Mouse (Mus musculus): Measurements from ENCODE around the gene Sult1c1.
A peak's percentile ranks its signal among the peaks of the same experiment; 100 is the strongest.
"Not testable (repeated sequence)": the region's sequence is repeated elsewhere in the genome, so short reads cannot be mapped to it uniquely, and the experiment has no call there.

Gene Sult1c1

DNA sequence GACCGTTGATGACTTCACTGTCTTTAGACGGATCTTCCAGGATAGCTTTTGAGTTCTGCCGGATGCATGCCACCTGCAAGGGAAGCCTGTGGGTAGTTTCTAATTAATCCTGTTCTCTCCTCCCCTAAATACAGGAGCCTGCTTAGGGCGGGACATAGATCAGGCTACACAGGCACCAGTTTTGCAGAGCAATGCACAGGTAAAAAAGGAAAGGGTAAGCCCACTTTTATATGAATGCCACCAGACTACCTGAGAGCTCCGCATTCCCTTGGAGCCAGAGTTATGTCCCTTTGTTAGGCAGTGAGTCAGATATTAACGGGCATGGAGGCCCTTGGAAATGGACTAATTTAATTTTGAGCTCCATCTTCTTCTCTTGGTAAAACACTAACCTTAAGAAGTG lies at the start of gene Sult1c1:
TSS of gene Sult1c1 (minus strand) at position 101 of the 400 bp plus-strand sequence.
- DNase-seq = no peak

DNA sequence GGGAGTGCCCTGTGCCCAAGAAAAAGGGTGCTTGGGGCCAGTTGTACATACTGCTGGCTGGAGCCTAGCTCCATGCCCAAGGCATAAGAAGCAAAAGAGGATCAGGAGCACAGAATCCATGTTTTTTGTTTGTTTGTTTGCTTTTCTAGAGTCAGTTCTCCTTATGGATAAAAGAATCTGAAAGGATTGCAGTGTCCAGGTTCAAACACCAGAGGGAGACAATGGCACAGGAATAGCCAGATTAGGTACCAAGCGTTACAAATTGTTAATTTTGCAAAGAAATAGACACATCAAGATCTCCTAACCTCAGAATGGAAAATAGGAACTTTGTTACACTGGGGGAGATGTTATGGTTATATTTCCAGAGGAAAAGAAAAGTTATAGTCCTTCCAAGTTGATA lies 23.7 kb upstream of the Sult1c1 start:
- DNase-seq = no peak

DNA sequence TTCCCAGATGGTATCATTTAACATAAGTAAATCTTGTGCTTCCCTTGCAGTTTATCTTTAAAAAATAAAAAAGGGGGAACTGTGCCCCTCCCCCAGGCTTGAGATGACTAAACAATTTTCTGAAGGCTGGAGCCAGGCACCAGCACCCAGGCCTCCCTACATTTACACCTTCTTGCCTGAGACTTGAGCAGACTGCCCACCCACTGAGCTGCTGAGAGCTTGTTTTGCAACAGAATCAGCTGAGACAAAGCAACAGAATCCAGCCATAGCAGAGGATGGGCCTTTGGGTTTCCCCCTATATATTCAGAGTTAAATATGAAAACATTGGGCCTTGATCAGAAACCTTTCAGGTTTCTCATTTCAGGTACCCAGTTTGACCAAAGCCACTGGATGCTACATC lies 20.7 kb upstream of the Sult1c1 start:
- DNase-seq = no peak

DNA sequence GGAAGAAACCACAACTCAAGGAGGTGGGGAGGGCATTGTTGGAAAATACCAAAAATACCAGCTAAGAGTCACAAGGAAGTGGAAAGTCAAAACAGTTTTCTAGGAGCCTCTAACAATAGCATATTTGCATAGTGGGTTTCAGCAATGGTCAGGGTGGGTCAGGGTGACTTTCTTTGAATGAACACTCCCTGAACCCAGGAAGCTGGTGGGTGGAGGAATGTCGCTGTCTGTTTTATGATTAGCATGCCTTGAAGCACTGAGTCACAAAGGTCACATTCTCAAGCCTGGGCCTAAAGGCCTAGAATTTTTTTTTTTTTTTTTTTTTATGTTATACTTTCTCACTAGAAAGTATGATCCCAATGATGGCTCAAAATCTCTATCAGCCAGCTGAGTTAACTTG lies 20.1 kb upstream of the Sult1c1 start:
- not testable (repeated sequence) for DNase-seq

DNA sequence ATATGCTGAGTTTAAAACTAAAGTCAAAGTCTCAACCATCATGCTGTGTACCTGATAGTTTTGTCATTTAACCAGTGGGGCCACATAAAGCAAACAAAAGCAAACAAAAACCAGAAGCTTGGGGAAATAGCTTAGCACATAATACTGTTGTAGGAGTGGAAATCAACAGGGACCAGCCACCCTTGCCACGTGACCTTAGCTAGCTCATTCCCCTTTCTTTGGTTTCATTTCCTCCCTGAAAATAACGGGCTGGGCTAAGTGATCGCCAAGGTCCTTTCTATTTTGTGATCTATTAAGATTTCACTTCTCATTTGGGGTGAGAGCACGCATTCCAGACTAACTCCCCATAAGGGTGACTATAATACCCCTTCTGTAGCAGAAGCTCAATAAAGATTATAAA lies 13.0 kb upstream of the Sult1c1 start:
- DNase-seq = no peak

DNA sequence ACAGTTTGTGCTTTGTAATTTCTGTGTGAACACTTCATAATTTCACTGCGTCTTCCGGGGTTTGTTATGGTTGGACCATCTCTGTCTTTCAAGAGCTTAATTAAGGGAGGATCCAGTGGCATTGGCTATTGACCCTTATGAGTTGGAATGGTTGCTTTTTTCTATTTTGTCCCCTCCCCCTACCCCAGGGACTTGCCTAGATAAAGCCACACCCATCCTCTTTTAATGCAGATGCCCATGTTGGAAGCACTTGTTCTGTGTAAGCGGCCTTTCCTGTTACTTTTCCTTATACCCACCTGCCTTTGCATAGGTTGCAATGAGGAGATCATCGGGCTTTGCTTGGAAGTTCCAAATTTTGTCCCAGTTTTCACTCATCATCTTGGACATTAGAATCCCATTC lies 16.9 kb downstream of the Sult1c1 start:
- no peak for DNase-seq

DNA sequence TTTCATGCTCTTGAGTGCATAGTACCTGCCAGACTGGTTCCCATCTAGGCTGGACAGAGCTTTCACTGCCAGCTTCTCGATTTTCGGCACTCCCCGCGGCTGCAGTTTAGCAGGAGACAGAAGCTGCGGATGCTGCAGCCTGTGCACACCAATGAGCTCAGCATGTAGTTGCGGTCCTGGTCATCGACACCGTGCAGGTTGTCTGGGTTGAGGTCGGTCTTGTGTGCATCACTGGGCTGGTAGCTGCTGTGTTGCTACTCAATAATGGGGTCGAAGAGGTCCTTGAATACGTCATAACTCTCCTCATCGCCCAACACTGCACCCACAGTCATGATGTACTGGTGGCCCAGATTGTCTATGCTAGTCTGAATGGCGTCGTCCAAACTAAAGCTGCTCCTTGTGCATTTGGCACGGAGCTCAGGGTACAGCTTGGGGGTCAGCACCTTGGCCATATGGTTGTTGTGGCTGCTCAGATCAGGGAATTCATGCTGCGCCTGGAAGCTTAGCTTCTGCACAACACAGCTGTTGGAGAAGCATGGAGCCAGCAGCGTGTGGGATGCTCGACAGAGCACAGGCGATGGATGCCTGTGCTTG lies 48.8 kb downstream of the Sult1c1 start:
- peak; percentile 25 for DNase-seq

DNA sequence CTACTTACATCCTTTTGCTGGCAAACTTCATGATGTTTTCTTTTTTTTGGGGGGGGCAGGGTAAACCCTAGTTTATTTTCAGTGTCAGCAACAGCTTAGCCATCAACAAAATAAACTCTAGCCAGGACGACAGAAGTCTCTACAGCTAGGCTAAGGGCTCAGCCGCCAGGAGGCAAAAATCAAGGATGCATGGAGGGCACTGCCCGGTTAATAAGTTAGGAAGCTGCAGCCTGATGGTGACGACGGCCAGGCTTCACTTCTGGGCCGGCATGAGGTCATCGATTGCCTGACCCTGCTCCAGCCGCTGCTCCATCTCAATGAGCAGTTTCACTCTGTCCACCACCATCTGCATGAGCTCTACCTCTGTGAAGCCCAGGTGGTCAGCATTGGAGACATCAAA lies 49.7 kb downstream of the Sult1c1 start:
- DNase-seq = no peak
